Mouse (Mus musculus) liver, embryonic 11.5 days (tissue): ENCODE measurements at regions not wholly inside any gene's neighbourhood (a gene's known extent, or its start where the extent isn't known, plus 50 kb on each side); places are given as distances from the start of the nearest gene placed in this dataset.

ENCODE experiments used
- ATAC-seq: fragments of 200-750 bp; cut with Nextera tagmentation; replicated peaks from 2 replicates; pipeline ENCODE4 v1.8.0; 2017; ENCODE audit warnings: moderate number of reproducible peaks, mild to moderate bottlenecking, moderate TSS enrichment, moderate library complexity; ENCODE audit not compliant: low FRiP score
- DNase-seq: peaks from one replicate; pipeline ENCODE4 v3.0.0-alpha.2; 2017; ENCODE audit warnings: low spot score
- H3K27ac ChIP-seq: fragments of 300-500 bp; sonication (generic); 2 replicates; pipeline ENCODE4 v1.5.1; 2014; ENCODE audit warnings: mild to moderate bottlenecking, low read depth, low read length, control low read depth
- H3K27me3 ChIP-seq: fragments of 300-500 bp; sonication (generic); replicated peaks from 2 replicates; pipeline ENCODE4 v1.6.1; 2014; ENCODE audit warnings: low read length, mixed read lengths; ENCODE audit not compliant: control insufficient read depth, insufficient read depth
- H3K36me3 ChIP-seq: fragments of 300-500 bp; sonication (generic); 2 replicates; pipeline ENCODE4 v1.6.1; 2014; ENCODE audit warnings: mild to moderate bottlenecking, low read length, moderate library complexity, mixed read lengths; ENCODE audit not compliant: control insufficient read depth, insufficient read depth
- H3K4me1 ChIP-seq: fragments of 300-500 bp; sonication (generic); replicated peaks from 2 replicates; pipeline ENCODE4 v1.6.1; 2014; ENCODE audit warnings: low read length, mixed read lengths; ENCODE audit not compliant: control insufficient read depth, insufficient read depth
- H3K4me2 ChIP-seq: fragments of 300-500 bp; sonication (generic); 2 replicates; pipeline ENCODE4 v1.6.1; 2014; ENCODE audit warnings: mild to moderate bottlenecking, control low read depth, moderate library complexity
- H3K4me3 ChIP-seq: fragments of 300-500 bp; sonication (generic); 2 replicates; pipeline ENCODE4 v1.5.1; 2014; ENCODE audit warnings: low read depth, low read length, control low read depth
- H3K9ac ChIP-seq: fragments of 300-500 bp; sonication (generic); 2 replicates; pipeline ENCODE4 v1.6.1; 2014; ENCODE audit warnings: low read depth, low read length, control low read depth
- H3K9me3 ChIP-seq: fragments of 300-500 bp; sonication (generic); 2 replicates; pipeline ENCODE4 v1.6.1; 2016; ENCODE audit warnings: low read length, inconsistent platforms, mixed read lengths; ENCODE audit not compliant: control insufficient read depth
- WGBS: fragments of 180-500 bp; shearing (Covaris S2); extraction: QIAGEN DNeasy Blood & Tissue Kit; methylation state at CpG from one replicate; pipeline ENCODE4 v1.1.7; 2014; 5-methylcytosine and 5-hydroxymethylcytosine counted together

DNA sequence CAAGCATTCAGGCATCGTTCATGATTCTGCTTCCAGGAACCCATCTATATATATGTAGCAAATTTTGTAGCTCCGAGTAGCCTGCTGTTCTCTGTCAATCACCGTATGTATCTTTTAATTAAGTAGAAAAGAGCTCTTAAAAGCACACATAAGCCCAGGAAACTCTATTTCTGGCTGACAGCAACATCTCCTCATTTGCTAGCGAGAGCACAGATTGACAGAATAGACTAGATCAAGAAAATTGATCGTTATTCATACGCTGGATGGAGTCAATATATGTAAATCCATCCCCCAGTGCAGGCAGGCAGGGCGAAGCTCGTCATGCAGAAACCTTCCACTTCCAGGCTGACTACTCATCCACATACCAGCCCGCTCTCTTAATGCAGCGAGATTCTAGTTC lies 185.6 kb downstream of the Tmem26 start:
- ATAC-seq (no peak), DNase-seq (no peak)
- no peaks in the 10 kb centered on the region for H3K9me3 ChIP-seq

DNA sequence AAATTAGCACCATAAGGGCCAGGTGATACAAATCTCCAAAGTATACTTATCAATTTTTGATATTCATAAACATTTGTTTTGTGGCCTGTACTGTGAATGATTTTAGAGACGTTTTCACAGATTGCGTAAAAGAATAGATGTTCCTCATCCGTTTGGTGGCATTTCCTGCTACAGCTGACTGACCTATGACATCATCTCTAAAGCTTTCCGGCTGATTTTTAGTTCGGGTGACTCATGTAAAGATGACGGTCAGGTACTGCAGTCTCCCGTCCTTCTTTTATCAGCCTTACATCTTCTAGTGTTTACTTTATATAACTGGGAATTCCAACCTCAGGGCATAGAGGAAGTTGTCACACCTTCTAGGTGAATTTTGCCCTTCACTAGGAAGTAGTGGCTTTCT lies 192.7 kb downstream of the Tmem26 start:
- Histone ChIP-seq H3K4me1 (no peaks in the 10 kb centered on the region), H3K9me3 (no peaks in the 10 kb centered on the region), H3K27me3 (no peaks in the 10 kb centered on the region), H3K27ac (no peak overlapping the region), H3K9ac (no peak overlapping the region), H3K4me3 (no peak overlapping the region), H3K36me3 (no peaks in the 10 kb centered on the region), H3K4me2 (no peak overlapping the region)
- ATAC-seq, result no peak
- 55% methylated on average over 7 of the region's 7 CpGs for WGBS
- no peak for DNase-seq

More for the DNA sequence above, 185.6 kb downstream of the Tmem26 start:
- no peak overlapping the region for H3K4me3 ChIP-seq
- H3K4me2 ChIP-seq, result no peak overlapping the region
- H3K27ac ChIP-seq, result no peak overlapping the region
- 75% methylated on average over 10 of the region's 10 CpGs for WGBS
- H3K4me1 ChIP-seq, result no peaks in the 10 kb centered on the region
- H3K36me3 ChIP-seq, result no peaks in the 10 kb centered on the region
- H3K27me3 ChIP-seq, result no peaks in the 10 kb centered on the region
- no peak overlapping the region for H3K9ac ChIP-seq

DNA sequence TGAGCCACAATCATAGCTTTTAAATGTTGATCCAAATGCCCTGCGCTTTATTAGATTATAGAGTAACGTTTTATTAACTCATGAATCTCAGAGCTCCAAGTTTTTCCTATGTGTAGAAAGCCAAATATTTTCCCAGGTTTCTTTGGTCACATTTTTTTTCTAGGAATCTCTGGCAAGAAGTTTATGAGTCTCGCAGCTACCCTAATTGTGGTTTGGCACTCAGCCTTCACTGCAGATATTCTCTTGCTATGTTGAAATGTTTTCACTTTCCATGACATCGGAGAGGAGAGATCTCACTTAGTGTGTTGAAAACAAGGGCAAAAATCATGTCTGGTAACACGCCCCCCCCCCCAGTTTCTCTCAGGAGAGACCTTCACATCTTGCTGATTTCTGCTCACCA lies 212.4 kb downstream of the Tmem26 start:
- DNase-seq, result no peak
- 75% methylated on average over 5 of the region's 5 CpGs for WGBS

DNA sequence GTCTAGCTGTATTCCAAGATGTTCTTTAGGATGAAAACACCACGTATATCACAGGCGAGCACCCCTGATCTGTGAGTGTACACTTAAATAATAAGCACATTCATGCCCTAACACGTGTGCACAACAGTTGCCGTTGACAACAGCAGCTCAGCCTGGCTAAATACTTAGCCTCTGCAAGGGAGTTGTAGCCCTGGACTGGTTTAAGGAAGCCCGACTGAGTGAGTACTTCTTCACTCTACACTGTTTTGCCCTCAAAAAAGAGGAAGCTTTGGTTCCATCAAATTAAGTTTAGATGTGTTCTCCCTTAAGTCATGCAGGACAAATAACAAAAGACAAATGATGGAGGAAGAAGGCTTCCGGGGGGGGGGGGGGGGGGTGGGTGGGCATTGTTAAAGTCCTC lies 208.0 kb upstream of the Rhobtb1 start:
- Histone ChIP-seq H3K4me3 (no peak overlapping the region), H3K4me2 (no peak overlapping the region), H3K4me1 (no peaks in the 10 kb centered on the region), H3K27ac (no peak overlapping the region), H3K9ac (no peak overlapping the region), H3K36me3 (no peaks in the 10 kb centered on the region), H3K27me3 (no peaks in the 10 kb centered on the region), H3K9me3 (no peaks in the 10 kb centered on the region)
- WGBS, result 76% methylated on average over 5 of the region's 6 CpGs
- ATAC-seq (no peak), DNase-seq (no peak)

More for the DNA sequence above, 212.4 kb downstream of the Tmem26 start:
- no peaks in the 10 kb centered on the region for H3K9me3 ChIP-seq
- ATAC-seq, result no peak
- H3K27ac ChIP-seq, result no peak overlapping the region
- H3K27me3 ChIP-seq, result no peaks in the 10 kb centered on the region
- H3K9ac ChIP-seq, result no peak overlapping the region
- H3K4me1 ChIP-seq, result no peaks in the 10 kb centered on the region
- H3K36me3 ChIP-seq, result no peaks in the 10 kb centered on the region
- no peak overlapping the region for H3K4me3 ChIP-seq
- no peak overlapping the region for H3K4me2 ChIP-seq

DNA sequence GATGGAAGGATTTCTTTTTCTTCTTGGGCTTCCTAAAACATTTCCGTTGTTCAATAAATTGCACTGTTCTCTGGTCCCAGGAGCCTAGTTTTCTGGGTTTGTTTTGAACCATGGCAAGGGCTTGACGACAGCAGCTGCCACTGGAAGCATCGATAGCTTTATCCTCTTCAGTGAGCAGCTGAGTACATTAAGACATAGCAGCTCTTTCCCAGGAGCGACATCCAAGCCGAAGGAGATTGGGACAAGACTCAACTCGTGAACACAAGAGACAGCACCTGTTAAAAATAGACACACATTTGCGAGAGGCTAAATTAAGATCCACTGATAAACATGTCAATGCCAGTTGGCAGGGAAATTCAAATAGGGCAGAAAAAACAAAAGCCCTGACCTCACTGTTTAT lies 194.7 kb upstream of the Rhobtb1 start:
- ATAC-seq, result no peak
- Histone ChIP-seq H3K9me3 (no peaks in the 10 kb centered on the region), H3K27me3 (no peaks in the 10 kb centered on the region), H3K4me3 (no peak overlapping the region), H3K27ac (no peak overlapping the region), H3K4me1 (no peaks in the 10 kb centered on the region), H3K4me2 (no peak overlapping the region), H3K9ac (no peak overlapping the region), H3K36me3 (no peaks in the 10 kb centered on the region)
- no peak for DNase-seq
- WGBS, result 79% methylated on average over 7 of the region's 7 CpGs

DNA sequence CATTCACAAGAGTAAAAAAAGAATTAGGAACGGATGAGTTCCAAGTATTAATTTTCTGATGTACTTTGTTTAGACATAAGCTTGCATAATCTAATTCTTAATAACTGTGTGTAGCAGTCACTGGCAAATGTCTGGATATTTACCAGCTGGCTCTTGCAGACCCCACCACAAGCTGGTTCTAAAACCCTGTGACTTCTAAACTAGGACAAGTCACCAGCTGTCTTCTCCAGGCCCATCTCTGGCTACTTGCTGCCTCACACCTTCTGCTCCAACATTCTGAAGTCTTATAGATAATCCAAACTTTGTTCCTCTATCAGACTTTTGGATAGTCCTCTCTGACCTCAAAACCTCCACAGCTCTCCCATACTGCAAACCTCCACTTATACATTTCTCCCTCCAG lies 189.9 kb upstream of the Rhobtb1 start:
- ATAC-seq, result no peak
- Histone ChIP-seq H3K9me3 (no peaks in the 10 kb centered on the region), H3K4me2 (no peak overlapping the region), H3K27ac (no peak overlapping the region), H3K4me1 (no peaks in the 10 kb centered on the region), H3K9ac (no peak overlapping the region), H3K27me3 (no peaks in the 10 kb centered on the region), H3K36me3 (no peaks in the 10 kb centered on the region), H3K4me3 (no peak overlapping the region)
- DNase-seq, result no peak
- 68% methylated on average over 1 of the region's 1 CpGs for WGBS

DNA sequence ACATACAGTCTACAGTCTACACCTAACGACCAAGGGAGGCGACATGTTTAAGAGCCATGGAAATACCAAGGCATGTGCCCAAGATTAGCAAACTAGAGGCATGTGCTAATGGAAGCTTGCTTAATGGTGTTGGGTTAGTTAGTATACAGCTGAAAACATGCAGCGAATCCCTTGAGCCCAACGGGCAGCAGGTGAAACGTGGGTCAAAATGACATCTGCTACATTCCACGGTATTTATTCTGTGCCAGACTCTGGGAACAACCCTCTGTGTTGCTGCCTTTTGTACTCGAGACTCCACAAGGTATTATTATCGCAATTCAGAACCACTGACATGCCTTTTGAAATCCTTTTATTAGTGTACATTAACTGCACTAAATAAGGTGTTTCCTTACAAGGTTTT lies 188.1 kb upstream of the Rhobtb1 start:
- Histone ChIP-seq H3K4me2 (no peak overlapping the region), H3K4me3 (no peak overlapping the region), H3K9me3 (no peaks in the 10 kb centered on the region), H3K27me3 (no peaks in the 10 kb centered on the region), H3K9ac (no peak overlapping the region), H3K27ac (no peak overlapping the region), H3K36me3 (no peaks in the 10 kb centered on the region), H3K4me1 (no peaks in the 10 kb centered on the region)
- 82% methylated on average over 8 of the region's 8 CpGs for WGBS
- ATAC-seq (no peak), DNase-seq (no peak)

DNA sequence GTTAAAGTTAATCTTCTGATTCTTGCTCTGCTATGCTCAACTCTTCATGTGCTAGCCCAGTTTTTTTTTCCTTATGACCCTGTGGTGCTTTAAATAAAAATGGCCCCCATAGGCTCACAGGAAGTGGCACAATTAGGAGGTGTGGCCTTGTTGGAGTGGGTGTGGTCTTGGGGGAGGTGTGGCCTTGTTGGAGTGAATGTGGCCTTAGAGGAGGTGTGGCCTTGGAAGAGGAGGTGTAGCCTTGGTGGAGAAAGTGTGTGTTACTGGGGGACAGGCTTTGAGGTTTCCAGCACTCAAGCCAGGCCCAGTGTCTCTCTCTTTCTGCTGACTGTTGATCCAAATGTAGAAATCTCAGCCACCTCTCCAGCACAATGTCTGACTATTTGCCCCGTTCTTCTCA lies 186.0 kb upstream of the Rhobtb1 start:
- H3K4me2 ChIP-seq, result no peak overlapping the region
- WGBS, result 90% methylated on average over 1 of the region's 1 CpGs
- no peaks in the 10 kb centered on the region for H3K36me3 ChIP-seq

DNA sequence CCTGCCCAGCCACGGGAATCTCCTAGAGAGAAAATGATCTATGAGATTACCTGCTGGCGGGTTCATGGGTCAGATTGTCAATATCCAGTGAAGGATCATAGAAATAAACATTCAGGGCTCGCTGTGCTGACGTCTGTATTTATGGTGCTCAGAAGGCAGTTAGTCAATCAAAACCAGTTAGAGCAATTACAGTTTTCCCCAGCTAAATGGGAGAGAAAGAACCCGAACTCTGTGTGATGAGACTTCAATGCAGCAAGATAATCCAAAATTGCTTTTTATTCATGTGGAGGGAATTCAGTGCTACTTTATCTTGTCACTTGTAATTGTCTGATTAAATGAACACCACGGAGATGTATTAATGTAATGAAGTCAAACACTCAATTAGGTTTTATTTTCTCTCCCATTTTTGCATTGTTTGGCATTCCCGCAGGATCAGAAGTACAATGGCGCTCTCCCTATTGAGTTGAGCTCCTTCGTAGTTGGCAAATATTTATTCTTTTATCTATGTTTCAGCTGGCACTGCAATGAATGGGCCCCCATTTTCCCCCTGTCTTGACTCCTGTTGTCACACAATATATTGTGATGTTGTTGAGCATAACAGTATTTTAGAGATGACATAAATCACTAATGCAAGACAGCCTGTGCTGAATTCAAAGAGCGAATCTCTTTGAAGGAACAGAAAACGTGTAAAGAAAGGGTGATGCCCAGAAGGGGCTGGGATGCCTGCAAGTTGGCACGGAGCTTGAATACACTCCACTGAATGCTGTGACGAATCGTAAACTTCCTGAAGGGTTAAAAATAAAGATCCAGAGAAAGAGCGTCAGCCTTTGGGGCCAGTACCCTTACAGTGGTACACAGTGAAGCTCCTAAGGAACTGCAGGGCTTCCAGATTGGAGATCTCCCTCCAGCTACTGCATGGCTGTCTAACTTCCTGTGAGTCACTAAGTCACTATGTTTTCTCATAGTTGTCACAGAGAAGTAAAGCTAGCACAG lies 183.0 kb upstream of the Rhobtb1 start:
- 71% methylated on average over 15 of the region's 15 CpGs for WGBS
- DNase-seq, result no peak
- Histone ChIP-seq H3K36me3 (no peaks in the 10 kb centered on the region), H3K27me3 (no peaks in the 10 kb centered on the region), H3K9me3 (no peaks in the 10 kb centered on the region), H3K27ac (no peak overlapping the region), H3K4me1 (no peaks in the 10 kb centered on the region), H3K4me3 (no peak overlapping the region), H3K9ac (no peak overlapping the region), H3K4me2 (no peak overlapping the region)
- no peak for ATAC-seq

More for the DNA sequence above, 186.0 kb upstream of the Rhobtb1 start:
- ATAC-seq, result no peak
- Histone ChIP-seq H3K4me3 (no peak overlapping the region), H3K9me3 (no peaks in the 10 kb centered on the region), H3K27me3 (no peaks in the 10 kb centered on the region), H3K9ac (no peak overlapping the region), H3K27ac (no peak overlapping the region), H3K4me1 (no peaks in the 10 kb centered on the region)
- no peak for DNase-seq
